Mouse (Mus musculus): ENCODE data around the gene Vps37c.

Vps37c gene

DNA sequence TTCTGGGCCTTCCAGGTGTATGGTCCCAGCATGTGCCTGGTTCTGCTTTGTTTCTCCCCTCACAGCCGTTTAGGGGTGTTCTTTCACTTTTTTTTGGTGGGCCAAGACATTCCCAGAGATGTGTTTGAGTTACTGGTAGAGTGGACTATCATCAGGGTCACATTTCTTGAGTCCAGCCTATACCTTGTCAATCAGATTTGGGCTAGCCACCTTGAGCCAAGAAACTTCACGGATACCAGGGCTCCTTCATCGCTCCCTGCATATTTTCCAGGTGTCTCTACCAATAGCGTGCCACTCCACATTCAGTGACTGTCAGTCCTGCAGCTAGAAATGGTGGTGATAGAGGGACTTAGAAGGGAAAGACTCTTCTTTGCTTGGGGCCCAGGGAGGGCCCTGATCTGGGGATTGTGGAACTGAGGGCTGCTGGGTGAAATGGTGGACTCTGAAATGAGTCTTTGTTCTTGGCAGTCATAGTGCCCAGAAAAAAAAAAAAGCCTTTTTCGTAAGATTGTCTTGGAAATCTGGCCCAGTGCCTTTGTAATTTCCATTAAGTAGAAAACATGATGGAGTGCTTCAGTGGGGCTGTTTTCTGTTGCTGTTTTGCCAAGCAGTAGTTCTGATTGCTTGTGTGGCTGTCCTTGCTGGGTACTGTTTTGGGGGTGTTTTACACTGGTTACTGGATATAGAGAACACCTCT is 1.1 kb downstream of the Vps37c start:
- DNase-seq (ENCODE audit: low spot score), result no peak

DNA sequence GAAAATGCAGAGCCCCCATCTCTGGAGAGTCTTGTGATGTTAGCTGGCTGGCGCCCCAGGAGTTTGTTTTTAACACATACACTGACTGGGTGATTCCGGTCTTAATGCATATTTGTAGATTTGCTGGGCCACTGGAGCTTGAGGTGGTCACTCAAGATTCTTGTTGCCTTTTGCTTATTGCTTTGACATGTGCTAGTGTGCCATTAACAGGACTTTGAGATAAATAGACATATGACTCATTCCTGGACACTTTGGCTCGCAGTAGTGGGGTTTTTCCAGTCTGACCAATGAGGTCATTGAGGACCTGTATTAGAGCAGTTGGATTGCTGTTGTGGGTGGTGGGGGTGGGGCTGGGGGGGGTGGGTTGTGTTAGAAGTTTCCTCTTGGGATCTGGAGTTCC is 1.8 kb downstream of the Vps37c start:
- peak; percentile 48 for DNase-seq (ENCODE audit: low spot score)

DNA sequence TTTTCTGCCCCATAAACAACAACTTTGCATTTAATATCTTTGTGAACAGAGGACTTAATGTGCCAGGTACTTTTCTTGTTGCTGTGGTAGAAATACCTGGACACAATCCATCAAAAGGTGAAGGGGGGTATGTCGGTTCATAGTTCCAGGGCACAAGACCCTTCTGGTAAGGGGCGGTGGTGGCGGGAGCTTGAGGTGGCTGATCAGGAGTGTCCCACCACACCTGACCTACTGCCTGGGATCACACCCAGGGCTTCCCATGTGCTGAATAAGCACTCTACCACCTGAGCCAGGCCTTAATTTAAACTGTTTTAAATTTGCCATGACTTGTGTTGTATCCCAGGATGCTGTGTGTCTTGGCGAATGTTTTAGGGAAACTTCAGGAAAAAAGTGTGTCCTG is 2.6 kb downstream of the Vps37c start:
- DNase-seq (ENCODE audit: low spot score), result no peak

DNA sequence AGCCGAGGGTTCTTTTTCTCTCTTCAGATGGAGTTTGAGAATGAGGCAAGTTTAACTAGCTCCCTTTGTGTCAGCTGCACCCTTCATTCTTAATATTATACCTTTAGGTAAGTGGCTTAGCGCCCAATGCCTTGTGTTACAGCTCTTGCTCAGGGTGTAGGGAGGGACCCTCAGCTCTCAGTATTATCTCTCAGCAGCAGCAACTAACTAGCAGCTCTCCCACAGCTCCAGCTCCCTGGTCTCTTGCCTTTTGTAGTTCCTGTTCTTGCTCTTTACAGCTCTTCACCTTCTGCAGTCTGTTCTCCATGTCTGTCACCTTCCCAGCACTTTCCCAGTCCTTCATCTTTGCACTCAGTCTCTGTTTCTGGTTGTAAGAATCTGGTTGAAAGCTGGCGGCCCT is 3.1 kb downstream of the Vps37c start:
- no peak for DNase-seq (ENCODE audit: low spot score)

DNA sequence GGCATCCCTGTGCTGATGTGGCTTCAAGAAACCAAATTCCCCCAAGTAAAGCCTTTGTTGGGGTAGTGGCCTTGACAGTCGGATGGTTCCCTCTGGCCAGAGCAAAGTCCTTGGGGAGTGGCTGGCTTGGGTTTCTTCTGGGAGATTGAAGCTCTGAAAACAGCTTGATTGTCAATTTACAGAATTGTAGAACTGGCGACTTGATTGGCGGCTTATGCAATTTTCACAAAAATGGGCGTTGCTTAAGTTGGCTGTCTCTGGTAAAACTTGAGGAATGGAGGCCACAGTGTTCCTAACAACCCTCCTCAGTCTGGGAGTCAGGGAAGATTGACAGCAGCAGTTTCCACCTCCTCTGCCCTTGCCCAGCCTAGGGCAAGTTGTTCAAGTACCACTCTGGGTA is 3.8 kb downstream of the Vps37c start:
- DNase-seq (ENCODE audit: low spot score), result no peak

DNA sequence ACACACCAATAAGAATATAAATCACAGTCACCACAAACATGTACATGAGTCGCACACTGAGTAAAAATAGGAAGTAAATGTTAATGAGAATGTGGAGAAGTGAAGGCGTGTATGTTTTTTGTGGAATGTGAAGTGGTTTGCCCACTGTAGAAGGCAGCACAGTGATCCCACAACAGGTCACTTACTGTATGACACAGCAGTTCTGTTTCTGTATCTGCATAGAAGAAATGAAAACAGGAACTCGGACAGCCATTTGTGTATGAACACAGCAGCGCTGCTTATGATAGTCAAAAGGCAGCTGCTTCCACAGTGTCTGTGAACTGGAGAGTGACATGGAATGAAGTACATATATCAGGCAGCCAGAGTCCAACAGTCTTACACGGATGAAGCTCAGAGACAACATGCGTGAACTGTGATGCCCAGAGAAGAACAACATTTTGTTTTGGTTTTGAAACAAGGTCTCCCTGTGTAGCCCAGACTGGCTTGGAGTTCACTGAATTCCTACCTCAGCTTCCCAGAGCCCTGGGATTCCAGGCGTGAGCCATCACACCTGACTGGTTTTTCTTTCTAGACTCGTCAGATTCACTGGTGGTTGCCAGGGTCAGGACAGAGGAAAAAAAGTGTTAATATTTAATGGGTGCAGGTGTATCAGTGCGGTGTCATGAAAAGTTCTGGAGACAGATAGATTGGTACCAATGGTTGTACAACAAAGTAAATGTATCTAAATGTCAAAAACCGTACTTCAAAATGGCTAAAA is 5.6 kb downstream of the Vps37c start:
- peak; percentile 37 for DNase-seq (ENCODE audit: low spot score)

DNA sequence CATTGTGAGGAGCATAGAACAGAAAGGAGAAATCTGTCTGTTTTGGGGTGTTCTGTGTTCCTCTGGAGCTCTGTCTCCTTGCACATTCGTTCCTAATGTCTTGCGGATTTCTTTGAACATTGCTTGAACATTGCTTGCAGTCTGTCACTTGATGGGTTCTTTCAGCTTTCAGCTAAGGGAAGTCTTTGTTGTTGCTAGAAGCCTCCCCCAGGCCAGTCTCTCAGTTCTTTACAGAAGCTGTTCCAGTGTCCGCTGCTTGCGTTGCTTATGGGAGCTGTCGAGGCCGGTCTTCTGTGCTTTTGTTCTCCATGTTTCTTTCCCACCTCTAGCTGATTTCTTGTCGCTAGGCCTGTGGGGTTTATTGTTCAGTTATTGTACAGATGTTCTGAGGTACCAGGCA is 7.3 kb downstream of the Vps37c start:
- no peak for DNase-seq (ENCODE audit: low spot score)

DNA sequence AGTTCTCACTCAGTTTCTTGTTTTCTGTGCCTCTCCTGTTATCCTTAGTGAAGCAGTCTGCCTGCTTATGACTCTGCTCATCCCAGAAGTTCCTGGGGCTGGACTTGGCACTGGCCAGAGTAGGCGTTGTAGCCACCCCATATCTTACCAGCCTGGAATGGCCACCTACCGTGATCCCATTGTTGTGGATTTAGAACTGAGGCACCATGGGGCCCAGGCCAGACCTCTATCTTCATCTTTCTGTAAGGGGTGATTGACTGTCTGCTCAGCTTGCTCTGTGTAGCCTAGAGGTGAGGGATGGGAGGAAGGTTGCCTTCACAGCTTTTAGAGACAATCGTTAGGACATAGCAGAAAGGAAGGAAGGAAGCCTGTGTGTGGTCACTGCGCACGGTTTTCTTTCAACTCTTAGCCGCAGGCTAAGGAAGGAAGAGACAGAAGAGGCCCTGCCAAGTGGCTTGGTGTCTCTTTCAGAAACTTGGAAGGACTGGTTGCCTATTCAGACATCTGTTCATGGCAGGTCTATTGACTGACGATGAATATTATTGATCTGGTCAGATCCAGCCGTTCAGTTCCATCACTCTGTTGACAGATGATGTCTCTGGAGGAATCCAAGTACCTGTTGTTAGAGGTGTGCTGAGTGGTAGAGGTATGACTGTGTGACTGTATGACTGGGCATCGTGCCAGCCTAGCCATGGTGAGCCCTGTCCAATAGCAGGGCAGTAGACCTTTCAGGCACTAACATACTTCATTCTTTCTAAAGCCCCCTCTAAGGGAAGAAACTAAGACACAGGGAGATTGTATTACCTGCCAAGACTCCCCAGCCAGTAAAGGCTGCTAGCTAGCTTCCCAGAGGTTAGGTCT is 9.8 kb downstream of the Vps37c start:
- DNase-seq (ENCODE audit: low spot score), result no peak

DNA sequence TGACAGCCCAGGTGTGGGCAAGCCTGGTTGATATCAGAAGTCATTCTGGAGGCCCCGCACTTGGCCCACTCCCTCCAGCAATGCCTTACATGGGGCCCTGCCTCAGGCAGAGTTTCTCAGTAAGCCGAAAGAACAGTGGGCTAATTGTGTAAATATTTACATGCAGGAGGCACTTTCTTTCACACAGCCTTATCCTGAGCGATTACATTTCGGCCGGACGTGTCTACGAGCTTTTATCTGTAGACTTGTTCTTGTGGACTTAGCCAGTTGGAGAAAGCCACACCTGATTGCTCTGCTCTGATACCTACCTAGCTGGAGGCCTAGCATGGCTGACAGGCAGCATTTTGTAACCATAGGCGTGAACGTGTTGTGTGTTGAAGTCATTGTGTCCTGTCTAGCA is 11.3 kb downstream of the Vps37c start:
- DNase-seq (ENCODE audit: low spot score), result peak; percentile 29

DNA sequence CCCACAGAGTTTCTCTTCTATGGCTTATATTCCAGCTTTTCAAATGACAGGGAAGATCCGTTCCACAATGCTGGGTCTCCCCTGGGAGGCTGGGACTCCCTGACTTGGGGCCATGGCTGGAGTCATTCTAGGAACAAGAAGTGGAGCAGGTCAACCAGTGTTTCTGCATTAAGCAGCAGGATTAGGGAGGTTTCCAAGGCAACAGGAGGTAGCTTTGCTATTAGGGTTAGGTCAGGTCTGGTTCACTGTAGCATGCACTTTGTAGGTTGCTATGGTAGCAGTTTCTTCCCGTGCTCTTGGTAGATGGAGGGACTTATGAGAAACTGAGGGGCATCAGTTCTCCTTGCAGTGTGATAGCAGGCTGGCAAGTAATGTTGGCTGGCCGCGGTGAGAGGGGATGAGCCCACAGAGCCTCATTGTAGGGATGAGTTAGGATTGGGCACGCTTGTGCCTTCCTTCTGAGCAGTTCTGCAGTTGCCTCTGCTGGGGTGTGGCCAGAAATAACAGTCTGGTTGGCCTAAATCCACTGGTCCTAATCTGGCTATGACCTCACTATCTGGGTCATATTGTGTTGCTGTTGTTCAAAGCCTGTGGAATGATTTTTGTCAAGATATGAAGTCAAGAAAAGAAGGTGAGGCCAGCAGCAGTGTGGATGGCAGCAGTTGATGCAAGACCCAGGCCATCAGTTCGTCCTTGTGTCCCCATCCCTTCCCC is 12.6 kb downstream of the Vps37c start:
- DNase-seq (ENCODE audit: low spot score), result no peak

DNA sequence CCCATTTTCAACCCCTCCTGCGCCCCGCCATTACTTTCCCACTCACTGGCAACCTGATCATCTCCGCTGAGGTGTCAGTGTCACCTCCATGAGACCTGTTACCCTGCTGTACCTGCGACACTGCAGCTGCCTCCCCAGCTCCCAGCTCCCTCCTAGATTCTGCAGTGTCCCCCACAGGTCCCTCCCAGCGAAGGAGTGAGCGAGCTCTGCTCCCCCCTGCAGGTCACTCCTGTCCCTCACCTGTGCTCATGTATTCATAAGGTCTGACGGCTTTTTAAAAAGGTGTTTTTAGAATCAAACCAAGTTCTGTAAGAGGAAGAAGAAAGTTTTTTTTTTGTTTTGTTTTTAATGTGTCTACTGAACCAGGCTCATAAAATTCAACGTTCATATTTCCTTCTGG is 13.6 kb downstream of the Vps37c start:
- DNase-seq (ENCODE audit: low spot score), result no peak

DNA sequence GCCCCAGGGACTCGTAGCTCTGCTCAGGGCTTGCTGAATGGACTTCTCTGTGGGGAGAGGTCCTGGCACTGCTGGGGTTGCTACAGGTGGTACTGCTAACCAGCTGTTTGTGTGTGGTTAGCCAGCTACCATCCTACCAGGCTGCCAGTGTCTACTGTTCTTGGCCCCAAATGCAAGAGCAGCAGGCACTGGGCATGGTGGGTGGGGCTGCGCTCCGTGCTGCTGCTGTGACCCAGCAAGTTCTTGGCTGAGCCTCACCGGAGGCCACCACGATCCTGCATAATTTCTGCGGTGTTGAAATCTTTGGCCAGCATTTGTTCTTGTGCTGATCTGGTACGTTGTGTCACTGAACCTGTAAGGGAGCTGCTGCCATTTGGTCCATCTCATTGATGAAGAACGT is 14.9 kb downstream of the Vps37c start:
- no peak for DNase-seq (ENCODE audit: low spot score)

DNA sequence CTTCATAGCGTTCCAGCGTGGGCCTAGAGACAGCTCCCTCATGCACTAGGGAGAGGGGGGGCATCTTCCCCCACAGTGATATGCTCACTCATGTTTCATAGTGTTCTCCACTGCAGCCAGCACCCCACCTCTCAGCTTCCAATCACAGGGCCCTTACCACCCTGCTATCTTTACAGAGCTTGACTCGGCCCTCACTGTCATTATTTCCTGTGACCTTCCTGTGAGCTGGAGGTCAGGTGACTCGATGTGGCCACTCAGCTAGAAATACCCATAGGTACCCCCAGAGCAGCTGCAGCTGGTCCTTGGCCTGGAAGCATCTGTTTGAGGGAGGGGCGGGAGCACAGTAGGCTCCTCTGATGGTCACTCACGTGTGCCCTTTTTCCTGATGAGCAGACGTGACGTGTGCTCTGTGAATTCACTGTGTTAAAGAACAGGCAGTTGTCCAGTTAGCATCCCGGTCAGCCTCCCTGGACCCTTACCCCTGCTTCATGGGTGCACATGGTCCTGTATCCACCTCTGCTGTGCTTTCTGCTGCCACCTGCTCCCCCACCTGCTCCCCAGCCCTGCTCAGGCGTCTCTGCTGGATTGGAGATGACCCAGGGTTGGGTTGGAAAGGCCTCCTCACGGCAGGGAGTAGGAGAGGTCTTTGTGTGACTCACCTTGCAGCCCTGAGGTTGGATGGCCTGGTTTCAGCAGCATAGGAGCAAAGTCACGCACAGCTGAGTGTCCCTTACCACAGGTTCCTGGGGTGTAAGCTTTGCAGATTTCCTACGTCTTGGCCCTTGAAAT is 18.7 kb downstream of the Vps37c start:
- no peak for DNase-seq (ENCODE audit: low spot score)

DNA sequence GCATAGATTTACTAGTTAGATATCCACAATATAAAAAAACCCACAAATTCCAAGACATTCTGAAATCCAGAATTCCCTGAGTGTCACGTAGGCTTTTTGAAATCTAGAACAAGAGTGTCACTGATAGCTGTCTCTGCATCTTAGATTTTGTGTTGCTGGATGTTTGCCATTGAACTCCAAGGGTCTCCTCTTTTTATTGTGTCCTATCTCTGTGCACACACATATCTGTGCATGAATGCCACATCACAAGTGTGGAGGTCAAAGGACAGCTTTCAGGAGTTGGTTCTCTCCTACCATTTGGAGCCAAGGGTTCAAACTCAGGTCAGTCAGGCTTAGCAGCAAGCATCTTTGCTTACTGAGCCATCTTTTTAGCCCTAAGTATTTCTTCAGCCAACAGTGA is 19.3 kb downstream of the Vps37c start:
- DNase-seq (ENCODE audit: low spot score), result no peak

DNA sequence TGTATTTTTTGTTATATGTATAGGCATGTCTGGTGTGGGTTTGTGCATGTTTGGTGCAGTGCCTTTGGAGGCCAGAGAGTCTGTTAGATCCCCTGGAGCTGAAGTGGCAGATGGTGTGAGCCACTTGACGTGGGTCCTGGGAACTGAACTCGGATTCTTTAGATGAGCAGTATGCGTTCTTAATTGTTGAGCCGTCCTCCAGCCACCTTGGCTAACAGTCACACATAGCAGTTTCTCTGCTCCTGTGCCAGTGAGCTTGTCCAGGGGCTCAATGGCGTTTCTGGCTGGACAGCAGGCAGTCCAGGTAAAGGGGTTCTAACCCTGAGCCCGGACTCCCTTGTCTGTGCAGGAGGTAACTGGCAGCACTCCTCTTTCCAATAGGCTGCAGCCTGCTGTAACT is 20.4 kb downstream of the Vps37c start:
- no peak for DNase-seq (ENCODE audit: low spot score)

DNA sequence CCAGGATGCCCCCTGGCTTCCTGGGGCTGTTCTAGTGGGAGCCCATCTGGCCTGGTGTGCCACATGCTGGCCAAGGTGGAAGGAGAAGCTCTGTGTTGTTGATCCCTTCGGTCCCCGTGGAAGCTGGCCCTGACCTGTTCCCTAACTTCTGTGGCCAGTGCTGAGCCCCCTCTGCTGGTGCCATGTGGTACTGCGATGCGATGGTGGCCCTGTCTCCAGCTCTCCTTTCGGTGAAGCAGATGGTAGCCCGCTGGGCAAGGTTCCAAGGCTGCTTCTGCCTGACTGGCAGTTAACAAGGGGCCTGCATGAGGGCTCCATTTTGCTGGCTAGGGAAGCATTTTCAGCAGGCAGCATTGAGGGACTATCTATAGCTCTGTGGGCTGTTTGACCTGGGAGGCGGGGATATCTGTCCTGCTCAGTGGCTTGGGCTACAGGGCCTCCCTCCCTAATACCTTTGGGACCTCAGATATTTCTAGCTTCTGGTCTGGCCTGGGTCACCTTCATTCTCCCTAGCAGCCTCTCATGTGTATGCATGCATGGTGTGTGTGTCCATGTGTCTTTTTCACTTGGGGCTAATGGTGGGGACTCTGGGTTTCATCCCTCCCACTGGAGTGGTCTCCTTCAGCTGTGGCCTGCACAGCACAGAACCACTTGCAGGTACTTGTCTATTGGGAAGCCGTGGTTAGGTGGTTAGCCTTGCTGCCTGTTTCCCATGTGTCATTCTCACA is 21.0 kb downstream of the Vps37c start:
- peak; percentile 88 for DNase-seq (ENCODE audit: low spot score)

DNA sequence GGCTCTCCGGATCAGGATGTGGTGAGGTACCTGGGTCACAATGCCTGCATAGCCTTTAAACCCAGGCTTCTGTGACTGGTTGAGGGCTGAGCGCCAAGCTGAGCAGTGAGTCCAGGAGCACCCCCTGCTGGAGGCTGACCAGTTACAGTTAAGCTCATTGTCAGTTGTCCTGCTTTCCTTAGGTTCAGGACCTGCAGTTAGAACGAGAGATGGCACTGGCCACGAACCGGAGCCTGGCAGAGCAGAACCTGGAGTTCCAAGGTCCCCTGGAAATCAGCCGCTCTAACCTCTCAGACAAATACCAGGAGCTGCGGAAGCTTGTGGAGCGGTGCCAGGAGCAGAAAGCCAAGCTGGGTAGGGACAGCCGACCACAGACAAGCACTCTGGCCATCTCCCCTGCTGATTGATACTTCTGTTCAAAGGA is 21.6 kb downstream of the Vps37c start:
- peak; percentile 43 for DNase-seq (ENCODE audit: low spot score)

DNA sequence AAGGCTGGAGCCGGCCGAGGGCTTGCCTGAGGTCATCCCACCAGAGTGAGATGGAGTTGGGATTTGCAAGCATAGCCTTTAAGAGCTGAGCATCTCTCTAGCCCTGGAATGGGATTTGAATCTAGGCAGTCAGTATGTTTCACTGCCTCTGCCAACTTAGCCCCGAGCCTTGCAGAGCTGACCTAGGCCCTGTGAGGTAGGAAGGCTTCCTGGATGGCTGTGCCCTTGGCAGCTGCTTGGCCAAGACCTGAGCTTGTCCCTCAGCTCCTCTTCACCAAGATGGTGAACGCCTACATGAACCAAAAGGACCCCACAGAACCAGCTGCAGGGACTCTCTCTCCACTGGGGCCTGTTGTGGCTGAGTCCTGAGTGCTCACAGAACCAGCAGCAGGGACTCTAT is 22.2 kb downstream of the Vps37c start:
- no peak for DNase-seq (ENCODE audit: low spot score)

DNA sequence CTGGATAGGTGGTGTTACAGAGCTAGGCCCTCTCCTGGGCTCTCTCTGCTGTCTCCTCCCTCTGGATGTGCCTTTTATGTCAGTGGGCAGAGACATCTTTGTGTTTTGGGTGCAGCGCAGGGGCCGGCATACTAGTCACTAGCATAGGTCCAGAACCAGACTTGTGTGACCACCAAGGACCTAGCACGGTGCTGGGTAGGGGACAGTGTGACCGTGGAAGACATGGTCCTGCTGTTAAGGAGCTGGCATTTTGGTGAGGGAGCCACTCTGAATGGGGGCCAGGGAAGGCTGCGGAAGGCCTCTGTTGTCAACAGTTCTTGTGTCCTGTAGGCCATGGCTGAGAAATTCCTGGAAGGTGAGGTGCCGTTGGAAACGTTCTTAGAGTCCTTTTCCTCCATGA is 23.7 kb downstream of the Vps37c start:
- DNase-seq (ENCODE audit: low spot score), result no peak

DNA sequence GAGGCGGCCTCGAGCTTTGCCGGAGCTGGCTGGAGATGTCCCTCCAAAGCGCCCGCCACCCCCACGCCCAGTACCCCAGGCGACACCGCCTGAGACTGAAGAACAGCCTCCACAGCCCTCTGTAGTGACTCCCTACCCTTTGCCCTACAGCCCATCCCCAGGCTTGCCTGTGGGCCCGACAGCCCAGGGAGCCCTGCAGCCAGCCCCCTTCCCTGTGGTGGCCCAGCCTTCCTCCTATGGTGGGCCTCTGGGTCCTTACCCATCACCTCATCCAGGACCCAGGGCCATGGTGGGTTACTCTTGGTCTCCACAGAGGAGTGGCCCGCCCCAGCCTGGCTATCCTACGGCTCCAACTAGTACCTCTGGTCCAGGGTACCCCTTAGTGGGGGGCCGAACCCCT is 24.1 kb downstream of the Vps37c start:
- no peak for DNase-seq (ENCODE audit: low spot score)

DNA sequence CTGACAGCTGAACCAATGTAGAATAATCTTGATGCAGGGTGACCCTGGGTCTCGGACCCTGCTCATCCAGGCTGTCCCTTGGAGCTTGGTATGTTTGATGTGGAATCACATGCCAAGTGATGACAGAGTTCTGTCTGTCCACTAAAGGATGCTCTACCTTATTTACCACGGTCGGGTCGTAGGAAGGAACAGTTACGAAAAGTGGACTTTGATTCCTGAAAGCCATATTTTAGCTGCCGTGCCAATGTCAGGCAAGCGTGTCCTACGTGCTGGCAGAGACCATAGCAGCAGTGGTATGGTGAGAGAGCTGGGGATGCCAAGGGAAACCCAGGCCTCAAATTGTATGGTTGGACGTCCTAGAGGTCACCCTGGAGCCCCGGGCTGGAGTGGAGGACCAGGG is 25.0 kb downstream of the Vps37c start:
- no peak for DNase-seq (ENCODE audit: low spot score)
